Mouse (Mus musculus) C2C12 (cell line): Measurements from ENCODE around the gene Gpr146.

Source experiments
- CEBPB ChIP-seq: IDR thresholded peaks from one replicate; pipeline ENCODE4 v1.6.1; 2011; ENCODE audit warnings: low read depth, mild to moderate bottlenecking, control low read depth, moderate library complexity
- CTCF ChIP-seq: IDR thresholded peaks from one replicate; pipeline ENCODE4 v1.5.1; 2011; ENCODE audit not compliant: control insufficient read depth, insufficient read depth, insufficient read length
- MYOD1 ChIP-seq: IDR thresholded peaks from one replicate; pipeline ENCODE4 v1.6.1; 2011; ENCODE audit warnings: low read depth; ENCODE audit not compliant: control insufficient read depth, insufficient read length
- MYOG ChIP-seq: IDR thresholded peaks from one replicate; pipeline ENCODE4 v1.6.1; 2011; ENCODE audit not compliant: control insufficient read depth, insufficient read length; ENCODE audit errors: extremely low read depth
- USF1 ChIP-seq: IDR thresholded peaks from one replicate; pipeline ENCODE4 v1.6.1; 2011; ENCODE audit warnings: low read depth, mild to moderate bottlenecking, control low read depth, moderate library complexity

- TF ChIP-seq CTCF (no peak), USF1 (no peak), CEBPB (no peak), MYOG (no peak), MYOD1 (no peak)
Measured at GRCm38 (mm10) chr5:139433842-139434568, 56.5 kb downstream of the Gpr146 start.
